Mouse (Mus musculus) cerebellum, adult 2 months (tissue): ENCODE data around the gene Gpsm3.

Experiments
- CTCF ChIP-seq: fragments of 200-500 bp; IDR thresholded peaks from 2 replicates; pipeline ENCODE4 v1.5.1; 2011; ENCODE audit warnings: low read depth, mild to moderate bottlenecking, control low read depth, low read length, moderate library complexity, borderline replicate concordance; ENCODE audit not compliant: insufficient read depth
- POLR2A ChIP-seq: fragments of 200-500 bp; IDR thresholded peaks from 2 replicates; pipeline ENCODE4 v1.6.1; 2011; ENCODE audit warnings: low read length, control low read depth, borderline replicate concordance; ENCODE audit not compliant: insufficient read depth

DNA sequence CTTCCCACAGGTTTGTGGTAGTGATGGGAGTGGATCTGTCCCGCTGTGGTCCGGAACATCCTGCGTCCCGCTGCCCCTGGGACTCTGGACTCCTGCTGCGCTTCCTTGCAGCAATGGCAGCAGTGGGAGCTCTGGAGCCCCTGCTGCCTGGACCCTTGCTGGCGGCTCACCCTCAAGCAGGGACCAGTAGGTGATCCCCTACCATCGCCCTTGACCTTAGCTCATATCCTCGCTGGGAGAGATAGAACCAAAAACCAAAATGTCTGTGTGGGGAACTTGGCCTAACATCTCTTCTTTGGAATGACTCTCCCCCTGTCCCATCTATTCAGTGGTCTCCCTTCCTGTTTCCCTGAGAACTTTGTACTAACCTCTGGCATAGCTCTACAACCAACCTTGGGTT lies 5.8 kb upstream of the Gpsm3 start:
- no peak for TF ChIP-seq CTCF
- no peak for TF ChIP-seq POLR2A
